Mouse (Mus musculus) lung, postnatal 0 days (tissue): Measurements from ENCODE around the gene Gng7.

Experiments used
- CTCF ChIP-seq: IDR thresholded peaks from 2 replicates; pipeline ENCODE4 v1.5.1; 2016; ENCODE audit warnings: antibody characterized with exemption, mild to moderate bottlenecking
- EP300 ChIP-seq: IDR thresholded peaks from 2 replicates; pipeline ENCODE4 v1.6.1; 2016; ENCODE audit warnings: antibody characterized with exemption, mild to moderate bottlenecking, control low read depth

DNA sequence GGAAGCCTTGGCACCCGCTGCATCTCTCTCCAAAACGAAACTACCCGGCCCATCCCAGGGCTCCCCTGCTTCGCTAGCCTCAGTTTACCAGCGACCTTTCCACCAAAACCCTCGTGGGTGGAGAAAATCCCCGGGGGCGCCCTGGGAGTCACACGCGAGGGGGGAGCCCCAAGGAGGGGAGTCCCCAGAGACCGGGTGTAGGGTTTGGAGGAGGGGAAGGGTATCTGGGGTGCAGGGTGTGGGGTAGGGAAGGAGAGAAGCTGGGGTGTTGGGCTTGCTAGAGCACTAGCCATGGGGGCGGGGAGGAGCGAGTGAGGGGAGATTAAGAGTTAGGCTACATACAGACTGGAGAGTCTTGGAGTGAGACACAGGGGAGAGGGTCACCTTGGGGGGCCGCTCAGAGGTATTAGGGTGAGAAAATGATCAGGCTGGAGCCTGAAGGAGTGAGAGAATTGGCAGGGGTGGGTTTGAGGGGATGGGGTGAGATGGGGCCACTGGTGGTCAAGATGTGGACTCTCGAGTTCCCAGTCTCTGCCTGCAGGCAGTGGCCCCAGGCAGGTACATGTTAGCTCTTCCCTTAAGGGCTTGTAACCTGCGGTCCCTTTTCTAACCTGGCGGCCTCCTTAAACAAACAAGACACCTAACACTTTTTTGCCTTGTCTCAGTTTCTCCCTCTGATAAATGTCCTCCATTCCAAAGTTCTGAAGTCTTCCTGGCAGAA, 81.9 kb downstream of the Gng7 start:
- TF ChIP-seq CTCF (no peak), EP300 (no peak)
